In genomic region chr11:28734941-28735597, GRCm38 (mm10) we compare ENCODE assay signal across 8 mouse cellular contexts.
DNase-seq lines count a peak whose midpoint lies in the region; ATAC-seq and TF ChIP-seq lines count a peak whose summit lies in the region.

No protein-coding gene starts in this region.

- H3K36me3 ChIP-seq in forebrain, postnatal 0 days (ENCODE audit: insufficient read depth): no peaks in the 10 kb centered on the region
- no peaks in the 10 kb centered on the region for H3K36me3 ChIP-seq in hindbrain, embryonic 12.5 days
- H3K36me3 ChIP-seq in midbrain, postnatal 0 days (ENCODE audit: insufficient read depth, low read length): no peaks in the 10 kb centered on the region

- DNase-seq in cerebellum, postnatal 14 days: peak; percentile 31 to 36
- no peak for DNase-seq in cerebellum, postnatal 36 days
- peak; percentile 74 for DNase-seq in forebrain, postnatal 0 days
- DNase-seq in layer of hippocampus, adult 2 months (ENCODE audit: low spot score in 2 of 2): no peak
- peak; percentile 86 for DNase-seq in midbrain, postnatal 0 days (ENCODE audit: low spot score)
- DNase-seq in MN1 (ENCODE audit: low spot score): no peak
- no peak for DNase-seq in lung, postnatal 4 days

- H3K27me3 ChIP-seq in forebrain, postnatal 0 days (ENCODE audit: insufficient read depth, low read length): no peaks in the 10 kb centered on the region
- peaks cover 7% of the 10 kb centered on the region; the same call in 1 of the 2 replicates for H3K27me3 ChIP-seq in hindbrain, embryonic 12.5 days
- no peaks in the 10 kb centered on the region for H3K27me3 ChIP-seq in midbrain, postnatal 0 days (ENCODE audit: insufficient read depth, low read length)

- peak overlapping the region; percentile 22 for H3K4me3 ChIP-seq in forebrain, postnatal 0 days (ENCODE audit: low read depth, low read length)
- H3K4me3 ChIP-seq in hindbrain, embryonic 12.5 days: no peak overlapping the region
- H3K4me3 ChIP-seq in layer of hippocampus, adult 2 months: peak overlapping the region; percentile 41
- peak overlapping the region; percentile 12; the same call in 1 of the 2 replicates for H3K4me3 ChIP-seq in midbrain, postnatal 0 days (ENCODE audit: low read depth, low read length)

- no peaks in the 10 kb centered on the region for H3K4me1 ChIP-seq in forebrain, postnatal 0 days (ENCODE audit: insufficient read depth)
- peaks cover 8% of the 10 kb centered on the region for H3K4me1 ChIP-seq in hindbrain, embryonic 12.5 days
- H3K4me1 ChIP-seq in midbrain, postnatal 0 days (ENCODE audit: insufficient read depth, low read length): peaks cover 4% of the 10 kb centered on the region

- 1% methylated on average over 8 of the region's 8 CpGs for WGBS in forebrain, postnatal 0 days
- WGBS in hindbrain, embryonic 12.5 days: 3% methylated on average over 8 of the region's 8 CpGs
- under 1% methylated on average over 8 of the region's 8 CpGs for WGBS in midbrain, postnatal 0 days

- no peaks in the 10 kb centered on the region for H3K9me3 ChIP-seq in forebrain, postnatal 0 days (ENCODE audit: low read length)
- H3K9me3 ChIP-seq in hindbrain, embryonic 12.5 days (replicated peaks): no peaks in the 10 kb centered on the region
- no peaks in the 10 kb centered on the region for H3K9me3 ChIP-seq in midbrain, postnatal 0 days (ENCODE audit: low read length)

- peak overlapping the region; percentile 44 for H3K4me2 ChIP-seq in forebrain, postnatal 0 days (ENCODE audit: low read depth)
- peak overlapping the region; percentile 43 for H3K4me2 ChIP-seq in hindbrain, embryonic 12.5 days (replicated peaks)
- H3K4me2 ChIP-seq in midbrain, postnatal 0 days (ENCODE audit: low read depth, low read length, poor library complexity, severe bottlenecking): peak overlapping the region; percentile 37

- H3K9ac ChIP-seq in forebrain, postnatal 0 days: peak overlapping the region; percentile 29; the same call in 1 of the 2 replicates
- no peak overlapping the region for H3K9ac ChIP-seq in hindbrain, embryonic 12.5 days
- peak overlapping the region; percentile 13; the same call in 1 of the 2 replicates for H3K9ac ChIP-seq in midbrain, postnatal 0 days (replicated peaks; ENCODE audit: low read length, poor library complexity, severe bottlenecking)

- peak; percentile 24; the same call in 1 of the 2 replicates for TF ChIP-seq CTCF in forebrain, postnatal 0 days (IDR thresholded peaks at IDR 0.05; ENCODE audit: low read depth)
- peak; percentile 52 for TF ChIP-seq CTCF in layer of hippocampus, adult 2 months (conservative IDR thresholded peaks at IDR 0.05)
- TF ChIP-seq CTCF in midbrain, postnatal 0 days (IDR thresholded peaks at IDR 0.05): peak; percentile 54

- peak; percentile 97 for ATAC-seq in forebrain, postnatal 0 days
- ATAC-seq in hindbrain, embryonic 12.5 days (ENCODE audit: low FRiP score): peak; percentile 95
- peak; percentile 96 for ATAC-seq in midbrain, postnatal 0 days (ENCODE audit: low FRiP score)

- peak overlapping the region; percentile 51 for H3K27ac ChIP-seq in forebrain, postnatal 0 days (ENCODE audit: low read depth, low read length)
- peak overlapping the region; percentile 55 for H3K27ac ChIP-seq in hindbrain, embryonic 12.5 days
- H3K27ac ChIP-seq in layer of hippocampus, adult 2 months: peak overlapping the region; percentile 59; the same call in 1 of the 2 replicates
- peak overlapping the region; percentile 53 for H3K27ac ChIP-seq in midbrain, postnatal 0 days (ENCODE audit: low read depth, low read length)

Comparison
In these comparisons a context has a peak if more than half of its experiments do, and no peak if none do; other contexts are left out.
1. DNase-seq: peak in cerebellum, postnatal 14 days (2 of 2), forebrain, postnatal 0 days (single experiment) and midbrain, postnatal 0 days (single experiment); none in cerebellum, postnatal 36 days (0 of 2), layer of hippocampus, adult 2 months (0 of 2), MN1 (single experiment) and lung, postnatal 4 days (0 of 2).
2. Peak in every context shown above with its lines, with median percentiles within 50 percentile points of each other: ATAC-seq, H3K27ac ChIP-seq, H3K4me2 ChIP-seq and CTCF ChIP-seq.